Mouse (Mus musculus) E14TG2a.4 (cell line): ENCODE results near the gene Bbs9.

ENCODE experiments used
- CTCF ChIP-seq: conservative IDR thresholded peaks from 2 replicates; pipeline ENCODE4 v1.5.1; 2014; ENCODE audit warnings: low read length
- NANOG ChIP-seq: IDR thresholded peaks from 2 replicates; pipeline ENCODE4 v1.6.1; 2014; ENCODE audit warnings: borderline replicate concordance, low read length, mixed read lengths
- POU5F1 ChIP-seq: IDR thresholded peaks from 2 replicates; pipeline ENCODE4 v1.6.1; 2014; ENCODE audit warnings: low read length, borderline replicate concordance

GRCm38 (mm10) chr9:22654726-22655393, 179.3 kb downstream of the Bbs9 start:
- TF ChIP-seq CTCF (no peak), POU5F1 (no peak), NANOG (no peak)
